In genomic region chr14:8038150-8038549, GRCm38 (mm10) we compare ENCODE assay signal across 22 mouse cellular contexts. TPM values are rescaled to one million over a fixed set of nuclear protein-coding genes. Genes with fewer than 3 reads are reported as not detected.
DNase-seq lines count a peak whose midpoint lies in the region; ATAC-seq and TF ChIP-seq lines count a peak whose summit lies in the region.
"Had no signal": no experiment of that assay in that cellular context is flagged by ENCODE, and none has a peak within 500 bp of the region (broad histone marks: within the 10 kb centered on the region; RNA-seq: fewer than 3 reads in every experiment).

No protein-coding gene starts in this region.

- H3K4me3 ChIP-seq in intestine, embryonic 14.5 days (ENCODE audit: low read depth, low read length): no peak overlapping the region
- no peak overlapping the region for H3K4me3 ChIP-seq in intestine, postnatal 0 days (ENCODE audit: low read depth, low read length)
- H3K4me3 ChIP-seq: embryonic facial prominence, embryonic 10.5 days; forebrain, embryonic 13.5 days had no signal

- H3K9me3 ChIP-seq in intestine, embryonic 14.5 days (ENCODE audit: control insufficient read depth, low read length): no peaks in the 10 kb centered on the region
- H3K9me3 ChIP-seq in intestine, postnatal 0 days (ENCODE audit: control insufficient read depth): no peaks in the 10 kb centered on the region
- H3K9me3 ChIP-seq: embryonic facial prominence, embryonic 10.5 days; forebrain, embryonic 13.5 days; G1E had no signal

- H3K27ac ChIP-seq in intestine, embryonic 14.5 days (ENCODE audit: low read depth): no peak overlapping the region
- H3K27ac ChIP-seq in intestine, postnatal 0 days (ENCODE audit: low read depth, low read length): no peak overlapping the region
- H3K27ac ChIP-seq: embryonic facial prominence, embryonic 10.5 days; forebrain, embryonic 13.5 days; hindbrain, embryonic 14.5 days had no signal

- no peaks in the 10 kb centered on the region for H3K36me3 ChIP-seq in intestine, embryonic 14.5 days (ENCODE audit: control insufficient read depth, insufficient read depth, low read length)
- no peaks in the 10 kb centered on the region for H3K36me3 ChIP-seq in intestine, postnatal 0 days (ENCODE audit: control insufficient read depth, insufficient read depth)
- H3K36me3 ChIP-seq: G1E had no signal

- H3K9ac ChIP-seq in intestine, embryonic 14.5 days (ENCODE audit: low read length): no peak overlapping the region
- no peak overlapping the region for H3K9ac ChIP-seq in intestine, postnatal 0 days (ENCODE audit: low read depth, low read length)
- H3K9ac ChIP-seq: forebrain, embryonic 13.5 days; forebrain, postnatal 0 days; hindbrain, embryonic 14.5 days had no signal

- ATAC-seq in intestine, embryonic 14.5 days (replicated peaks; ENCODE audit: low FRiP score, low TSS enrichment, low read depth): no peak
- ATAC-seq in intestine, postnatal 0 days: no peak
- peak; percentile 55; the same call in 1 of the 2 replicates for ATAC-seq in granulocyte monocyte progenitor cell, adult 5-6 weeks (replicated peaks; ENCODE audit: poor library complexity, severe bottlenecking)
- no peak for ATAC-seq in megakaryocyte-erythroid progenitor cell, adult 5-6 weeks (replicated peaks; ENCODE audit: low FRiP score, low TSS enrichment, poor library complexity, severe bottlenecking)
- ATAC-seq: CD4-positive, CD25-positive, alpha-beta regulatory T cell, adult 4 months; forebrain, embryonic 13.5 days; intestine, embryonic 16.5 days had no signal

- DNase-seq in intestine, embryonic 14.5 days (ENCODE audit: low spot score): peak; percentile 4
- DNase-seq in testis, postnatal 10 days (ENCODE audit: low spot score): peak; percentile 23
- DNase-seq in testis, postnatal 14 days (ENCODE audit: low spot score): no peak
- no peak for DNase-seq in spleen, postnatal 36 days (ENCODE audit: low spot score in 2 of 2)
- DNase-seq: adrenal gland, adult 8-10 months; B cell, adult 2 months; cerebellum, adult 18-20 months; cerebellum, adult 9-11 months; cerebellum, postnatal 36 days; forebrain, postnatal 0 days; gastrocnemius, postnatal 10 days; heart, postnatal 10 days; heart, postnatal 4 days had no signal

- H3K4me1 ChIP-seq in intestine, embryonic 14.5 days (replicated peaks; ENCODE audit: control insufficient read depth, insufficient read depth, low read length): no peaks in the 10 kb centered on the region
- H3K4me1 ChIP-seq in intestine, postnatal 0 days (replicated peaks; ENCODE audit: control insufficient read depth, insufficient read depth, low read length): no peaks in the 10 kb centered on the region
- H3K4me1 ChIP-seq: embryonic facial prominence, embryonic 10.5 days; forebrain, embryonic 13.5 days had no signal

- H3K4me2 ChIP-seq in intestine, embryonic 14.5 days (ENCODE audit: low read length): no peak overlapping the region
- no peak overlapping the region for H3K4me2 ChIP-seq in intestine, postnatal 0 days (replicated peaks; ENCODE audit: low read depth)
- H3K4me2 ChIP-seq: forebrain, embryonic 13.5 days; hindbrain, embryonic 14.5 days had no signal

- no peaks in the 10 kb centered on the region for H3K27me3 ChIP-seq in intestine, embryonic 14.5 days (replicated peaks; ENCODE audit: control insufficient read depth, insufficient read depth, low read length)
- H3K27me3 ChIP-seq in intestine, postnatal 0 days (replicated peaks; ENCODE audit: control insufficient read depth, insufficient read depth, low read length): no peaks in the 10 kb centered on the region
- H3K27me3 ChIP-seq: forebrain, embryonic 13.5 days had no signal

- no peak for TF ChIP-seq CTCF in intestine, postnatal 0 days (IDR thresholded peaks at IDR 0.05; ENCODE audit: low read depth)

- 75% methylated on average over 5 of the region's 5 CpGs for WGBS in intestine, embryonic 14.5 days
- WGBS in intestine, postnatal 0 days: 78% methylated on average over 5 of the region's 5 CpGs

RNA-seq across cellular contexts. Expression of gene Abhd6, which starts 35.4 kb away (rescaled TPM):
- polyA plus RNA-seq in intestine, embryonic 14.5 days (2014; fragmentation: Nextera tagmentation; extraction: Ambion mirVana): 15.5 and 19.5 TPM in 2 replicates
- 11.3 and 11.8 TPM in 2 replicates for polyA plus RNA-seq in intestine, postnatal 0 days (2015; fragmentation: Nextera tagmentation; extraction: Ambion mirVana)
- not detected in 2 replicates for total RNA-seq in granulocyte monocyte progenitor cell, adult 5-6 weeks (2014; fragmentation: Nextera tagmentation)
- 1.5 TPM in 1 of 2 replicates, not detected in the other for total RNA-seq in granulocyte monocyte progenitor cell, adult 5-6 weeks (2017)
- total RNA-seq in megakaryocyte-erythroid progenitor cell, adult 5-6 weeks (2014; fragmentation: Nextera tagmentation): 0.24 and 0.42 TPM in 2 replicates
- 0.99 TPM in 1 of 2 replicates, not detected in the other for total RNA-seq in megakaryocyte-erythroid progenitor cell, adult 5-6 weeks (2017)
- total RNA-seq: G1E had no signal
- polyA plus RNA-seq: G1E had no signal

RNA-seq across cellular contexts. Expression of gene Rpp14, which starts 42.0 kb away (rescaled TPM):
- 67.1 and 67.6 TPM in 2 replicates for polyA plus RNA-seq in intestine, embryonic 14.5 days (2014; fragmentation: Nextera tagmentation; extraction: Ambion mirVana)
- 34.0 and 34.3 TPM in 2 replicates for polyA plus RNA-seq in intestine, postnatal 0 days (2015; fragmentation: Nextera tagmentation; extraction: Ambion mirVana)
- 35.5 and 43.7 TPM in 2 replicates for total RNA-seq in granulocyte monocyte progenitor cell, adult 5-6 weeks (2014; fragmentation: Nextera tagmentation)
- 62.6 and 72.8 TPM in 2 replicates for total RNA-seq in granulocyte monocyte progenitor cell, adult 5-6 weeks (2017)
- total RNA-seq in megakaryocyte-erythroid progenitor cell, adult 5-6 weeks (2014; fragmentation: Nextera tagmentation): 33.0 and 33.6 TPM in 2 replicates
- total RNA-seq in megakaryocyte-erythroid progenitor cell, adult 5-6 weeks (2017): 76.5 and 88.3 TPM in 2 replicates

RNA-seq across cellular contexts. Expression of gene Dnase1l3, which starts 43.8 kb away (rescaled TPM):
- 1.1 TPM in 2 replicates for polyA plus RNA-seq in intestine, embryonic 14.5 days (2014; fragmentation: Nextera tagmentation; extraction: Ambion mirVana)
- 2.5 and 3.0 TPM in 2 replicates for polyA plus RNA-seq in intestine, postnatal 0 days (2015; fragmentation: Nextera tagmentation; extraction: Ambion mirVana)
- 0.15 TPM in 1 of 2 replicates, not detected in the other for total RNA-seq in granulocyte monocyte progenitor cell, adult 5-6 weeks (2014; fragmentation: Nextera tagmentation)
- total RNA-seq in granulocyte monocyte progenitor cell, adult 5-6 weeks (2017): not detected in 2 replicates
- not detected in 2 replicates for total RNA-seq in megakaryocyte-erythroid progenitor cell, adult 5-6 weeks (2014; fragmentation: Nextera tagmentation)
- total RNA-seq in megakaryocyte-erythroid progenitor cell, adult 5-6 weeks (2017): not detected in 2 replicates
- total RNA-seq: forebrain, postnatal 0 days; heart, postnatal 10 days; heart, postnatal 4 days had no signal
- polyA plus RNA-seq: G1E had no signal

RNA-seq across cellular contexts. Expression of gene Pxk, which starts 59.9 kb away (rescaled TPM):
- 33.9 and 39.4 TPM in 2 replicates for polyA plus RNA-seq in intestine, embryonic 14.5 days (2014; fragmentation: Nextera tagmentation; extraction: Ambion mirVana)
- 59.2 and 62.0 TPM in 2 replicates for polyA plus RNA-seq in intestine, postnatal 0 days (2015; fragmentation: Nextera tagmentation; extraction: Ambion mirVana)
- total RNA-seq in granulocyte monocyte progenitor cell, adult 5-6 weeks (2014; fragmentation: Nextera tagmentation): 34.1 and 40.7 TPM in 2 replicates
- 25.6 and 30.0 TPM in 2 replicates for total RNA-seq in granulocyte monocyte progenitor cell, adult 5-6 weeks (2017)
- total RNA-seq in megakaryocyte-erythroid progenitor cell, adult 5-6 weeks (2014; fragmentation: Nextera tagmentation): 6.7 and 13.2 TPM in 2 replicates
- total RNA-seq in megakaryocyte-erythroid progenitor cell, adult 5-6 weeks (2017): 4.1 and 4.8 TPM in 2 replicates

Comparison
In these comparisons a context has a peak if more than half of its experiments do, and no peak if none do; other contexts are left out.
1. DNase-seq: peak in intestine, embryonic 14.5 days (single experiment) and testis, postnatal 10 days (single experiment); none in testis, postnatal 14 days (single experiment) and spleen, postnatal 36 days (0 of 2).